Mouse (Mus musculus) left cerebral cortex, postnatal 4 days (tissue): ENCODE results near the gene Sinhcaf. TPM values are rescaled to one million over a fixed set of nuclear protein-coding genes. Genes with fewer than 3 reads are reported as not detected.
A peak's percentile ranks its signal among the peaks of the same experiment; 100 is the strongest.

ENCODE experiments used
- DNase-seq: peaks from one replicate; pipeline ENCODE4 v3.0.0-alpha.2; 2022
- intact Hi-C: fragments of 180-260 bp; cut with DNase I; formaldehyde crosslinking; loops from one replicate; pipeline ENCODE4 v1.15.1; 2025
- total RNA-seq, 2 experiments: library from RNA; stranded (reverse); gene quantifications; 2 replicates each; pipeline ENCODE4 v1.2.3; 2021

Sinhcaf gene
- total RNA-seq, 2 experiments from 2014 or later, result 8.2 to 9.6 TPM

DNA sequence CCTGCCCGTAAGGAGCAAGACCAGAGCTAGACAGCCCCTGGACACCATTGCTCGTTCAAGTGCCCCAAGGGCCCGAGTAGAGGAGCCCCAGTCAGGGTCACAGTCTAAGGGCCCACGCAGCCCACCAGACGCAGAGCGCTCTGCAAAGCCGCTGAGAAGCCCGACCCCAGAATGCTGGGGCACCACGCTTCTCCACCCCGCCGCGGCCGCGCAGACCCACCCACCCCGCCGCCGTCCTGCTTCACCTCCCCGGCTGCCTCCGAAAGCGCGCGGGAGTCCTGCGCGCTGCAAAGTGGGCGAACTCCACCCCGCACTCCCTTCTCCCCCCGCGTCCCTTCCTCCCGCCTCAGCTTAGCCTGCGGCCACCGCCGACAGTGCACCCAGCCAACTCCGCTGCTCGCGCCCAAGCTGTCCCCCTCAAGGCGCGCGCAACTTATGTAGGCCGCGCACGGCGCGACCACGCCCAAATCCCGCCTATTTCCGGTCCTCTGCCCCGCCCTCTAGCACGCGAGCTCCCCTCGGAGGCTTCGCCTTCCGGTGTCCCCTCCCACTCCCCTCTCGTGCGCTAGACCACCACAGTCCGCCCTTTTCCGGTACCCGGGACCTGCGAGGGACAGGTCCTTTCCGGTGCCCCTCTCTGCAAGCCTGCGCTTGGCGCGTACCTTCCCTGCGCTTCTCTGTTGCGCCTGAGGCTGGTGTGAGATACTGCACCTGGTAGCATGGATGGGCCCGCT, 50.3 kb downstream of the Sinhcaf start, which contains the start of gene Caprin2:
Gene Caprin2, minus strand, starts transcription at position 465 of the 734 bp plus-strand sequence.
- DNase-seq, result peak; percentile 97
- intact Hi-C loops, result loop anchor here (5.0 kb wide), 1 partner anchor 64 kb away; the partner anchor contains the start of gene Ipo8

DNA sequence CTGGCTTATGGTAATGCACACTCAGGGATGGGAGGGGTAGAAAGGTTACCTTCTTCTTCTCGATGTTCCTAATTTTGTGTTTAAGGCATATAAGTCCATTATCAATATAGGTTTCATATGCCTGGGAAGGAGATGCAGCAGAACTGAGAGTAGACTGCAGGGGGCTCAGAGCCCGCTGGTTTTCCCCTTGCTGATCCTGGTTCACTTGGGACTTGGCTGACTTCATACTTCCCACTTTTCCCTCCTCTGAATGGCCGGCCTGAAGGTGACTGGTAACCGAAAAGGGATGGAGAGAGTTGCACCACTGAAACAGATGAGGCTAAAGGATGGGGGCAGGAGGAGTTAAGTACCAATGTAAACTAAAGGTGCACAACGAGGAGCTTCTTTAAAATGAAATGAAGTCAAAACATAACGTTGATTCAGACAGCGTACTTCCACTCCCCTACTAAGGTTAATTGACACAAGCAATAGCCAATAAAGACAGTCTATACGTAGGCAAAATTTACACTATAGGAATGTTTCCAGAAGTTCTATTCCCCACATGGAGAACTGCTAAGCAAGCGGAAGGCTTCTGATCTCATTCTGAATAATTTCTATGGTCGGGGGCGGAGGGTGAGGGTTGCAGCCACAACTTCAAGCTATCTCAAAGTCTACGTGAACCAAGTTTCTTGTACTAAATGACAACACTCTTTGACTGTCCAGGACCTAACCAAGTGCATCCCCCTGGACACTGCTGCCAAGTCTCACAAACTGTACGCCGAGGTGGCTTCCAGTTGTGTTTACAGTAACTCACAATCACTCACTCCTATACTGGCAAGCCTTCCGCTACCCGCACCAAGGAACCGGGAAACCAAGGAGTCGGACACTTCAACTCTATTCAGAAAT, 51.1 kb downstream of the Sinhcaf start:
- intact Hi-C loops, result loop anchor here (5.0 kb wide), 1 partner anchor 63 kb away; the partner anchor contains the start of gene Ipo8
- peak; percentile 5 for DNase-seq

DNA sequence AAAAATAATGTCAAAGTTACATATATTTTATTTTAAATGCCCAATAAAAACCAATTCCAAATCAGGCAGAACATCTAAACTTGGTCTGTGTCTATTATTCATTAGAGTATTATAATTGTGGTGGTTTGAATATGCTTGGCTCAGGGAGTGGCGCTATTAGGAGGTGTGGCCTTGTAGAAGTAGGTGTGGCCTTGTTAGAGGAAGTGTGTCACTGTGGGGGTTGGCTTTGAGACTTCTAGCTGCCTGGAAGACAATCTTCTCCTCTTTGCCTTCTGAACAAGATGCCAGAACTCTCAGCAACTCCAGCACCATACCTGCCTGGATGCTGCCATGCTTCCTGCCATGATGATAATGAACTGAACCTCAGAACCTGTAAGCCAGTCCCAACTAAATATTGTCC, 72.4 kb downstream of the Sinhcaf start:
- intact Hi-C loops, result no loop called here
- DNase-seq, result no peak

Other genes with a start within 250 kb of the Sinhcaf start
- 10 to 100 TPM; 35.1 to 39.9 TPM for gene Ipo8, start 115.0 kb downstream of the Sinhcaf start, total RNA-seq
- gene Caprin2, start 50.2 kb downstream of the Sinhcaf start, total RNA-seq, result 10 to 100 TPM in 1 of 2 experiments, 1 to 10 TPM in 1; 9.5 to 11.5 TPM
- 10 to 100 TPM; 43.8 to 46.8 TPM for gene Dennd5b, start 155.2 kb upstream of the Sinhcaf start, total RNA-seq
- not detected for gene Gm10203, start 183.7 kb upstream of the Sinhcaf start, total RNA-seq
- gene Etfbkmt, start 193.4 kb upstream of the Sinhcaf start, total RNA-seq, result 1 to 10 TPM; 3.7 to 4.3 TPM
- 10 to 100 TPM; 49.2 to 51.6 TPM for gene Amn1, start 242.2 kb upstream of the Sinhcaf start, total RNA-seq